Mouse (Mus musculus) brain, embryonic 14.5 days (tissue): Measurements from ENCODE around the gene Gpc6.

ENCODE experiments used
- CTCF ChIP-seq: fragments of 200-500 bp; IDR thresholded peaks from 2 replicates; pipeline ENCODE4 v1.5.1; 2012; ENCODE audit warnings: inconsistent platforms, mild to moderate bottlenecking, moderate library complexity, borderline replicate concordance; ENCODE audit not compliant: insufficient read depth, insufficient read length; ENCODE audit errors: extremely low read depth
- POLR2A ChIP-seq: fragments of 200-500 bp; IDR thresholded peaks from 2 replicates; pipeline ENCODE4 v1.6.1; 2012; ENCODE audit warnings: mild to moderate bottlenecking, inconsistent platforms, borderline replicate concordance; ENCODE audit not compliant: poor library complexity, insufficient read depth, insufficient read length, severe bottlenecking; ENCODE audit errors: extremely low read depth

DNA sequence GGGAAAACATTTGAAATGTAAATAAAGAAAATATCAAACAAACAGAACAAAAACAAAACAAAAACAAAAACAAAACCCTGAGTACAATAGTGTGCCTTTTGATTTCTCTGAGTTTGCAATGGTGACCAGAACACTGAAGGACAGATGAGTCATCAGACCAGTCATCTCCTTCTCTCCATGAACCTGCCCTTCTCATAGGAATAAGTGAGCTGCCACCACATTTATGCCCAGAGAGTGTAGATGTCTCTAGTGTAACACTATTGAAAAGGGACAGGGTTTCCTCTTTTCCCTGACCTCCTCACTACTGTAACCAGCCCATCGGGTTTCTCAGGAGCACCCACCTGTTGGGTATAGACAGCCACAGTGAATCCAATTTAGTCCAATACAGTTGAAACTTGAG, 14.4 kb downstream of the Gpc6 start:
- no peak for TF ChIP-seq CTCF
- TF ChIP-seq POLR2A: no peak
